Mouse (Mus musculus) bone marrow, adult 2 months (tissue): Measurements from ENCODE around the gene Tbx10.
"Not testable (repeated sequence)": the region's sequence is repeated elsewhere in the genome, so short reads cannot be mapped to it uniquely, and the experiment has no call there.

ENCODE experiments used
- CTCF ChIP-seq: fragments of 200-500 bp; IDR thresholded peaks from 2 replicates; pipeline ENCODE4 v1.5.1; 2011; ENCODE audit warnings: low read length, control low read depth; ENCODE audit not compliant: control insufficient read depth, insufficient read depth
- POLR2A ChIP-seq: fragments of 200-500 bp; IDR thresholded peaks from 2 replicates; pipeline ENCODE4 v1.6.1; 2011; ENCODE audit warnings: low read depth, mild to moderate bottlenecking, control low read depth, low read length, borderline replicate concordance; ENCODE audit not compliant: control insufficient read depth

GRCm38 (mm10) chr19:4044109-4044508, 51.6 kb downstream of the Tbx10 start:
- TF ChIP-seq POLR2A, CTCF: not testable (repeated sequence)
